Mouse (Mus musculus): ENCODE results near the gene Mill1.
"Not testable (repeated sequence)": the region's sequence is repeated elsewhere in the genome, so short reads cannot be mapped to it uniquely, and the experiment has no call there.

Gene Mill1

DNA sequence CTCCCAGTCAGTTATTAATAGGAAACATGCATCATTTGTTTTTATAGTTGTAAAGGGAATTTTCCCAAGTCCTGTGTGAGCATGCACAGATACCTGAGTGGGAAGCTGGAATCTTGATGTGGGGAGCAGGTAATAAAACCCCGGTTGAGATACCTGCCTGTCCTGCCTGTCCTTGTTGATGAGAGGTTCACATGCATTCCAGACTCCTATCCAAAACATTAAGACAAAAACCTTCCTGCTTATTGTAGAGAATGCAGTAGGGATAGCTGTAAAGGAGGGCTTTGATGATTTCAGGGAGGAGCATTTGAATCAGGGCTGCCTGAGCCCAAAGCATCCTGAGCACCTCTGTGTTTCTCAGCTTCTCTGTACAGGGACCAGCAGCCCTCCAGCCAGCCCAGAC, at the start of gene Mill1:
Gene Mill1 (plus strand): TSS at position 301 of the 400 bp plus-strand sequence.
- DNase-seq: no peak

GRCm38 (mm10) chr7:18210938-18211337, 34.2 kb upstream of the Mill1 start:
- DNase-seq: no peak

DNA sequence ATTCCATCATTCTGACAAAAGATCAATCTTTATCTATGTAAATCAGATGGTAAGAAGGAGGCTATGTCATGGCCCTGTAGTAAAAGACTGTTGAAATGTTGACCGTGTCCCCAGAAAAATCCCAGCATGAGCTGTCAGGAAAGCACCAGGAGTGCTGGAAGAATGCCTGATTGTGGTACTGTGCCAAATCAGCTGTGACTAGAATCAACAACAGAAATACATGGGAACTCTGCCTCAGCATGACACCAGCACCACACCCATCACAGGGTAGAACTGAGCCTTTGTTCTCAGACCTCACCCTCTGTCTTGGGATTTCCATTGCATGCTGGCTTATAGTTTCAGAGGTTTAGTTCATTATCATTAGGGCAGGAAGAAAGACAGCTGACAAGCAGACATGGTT, 30.4 kb upstream of the Mill1 start:
- DNase-seq: no peak

DNA sequence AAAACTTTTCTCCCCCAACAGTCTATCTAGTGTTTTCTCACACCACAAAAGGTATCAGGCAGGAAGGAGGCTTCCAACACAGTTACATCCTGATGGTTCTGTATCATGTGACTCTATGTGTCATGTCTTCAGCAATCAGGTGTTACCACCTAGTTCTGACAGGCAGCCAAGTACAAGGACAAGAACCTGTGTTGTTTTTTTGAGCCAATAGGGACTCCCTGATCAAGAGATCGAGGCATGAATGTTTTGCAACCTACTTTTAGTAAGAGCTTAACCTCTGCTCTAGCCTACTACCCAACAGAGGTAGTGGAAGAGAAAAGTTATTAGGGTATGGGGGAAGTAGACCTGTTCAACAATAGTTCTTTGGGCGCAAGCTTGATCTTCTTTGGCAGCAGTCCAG, 6.6 kb upstream of the Mill1 start:
- no peak for DNase-seq

- DNase-seq: no peak
Measured at GRCm38 (mm10) chr7:18241217-18241616, 3.9 kb upstream of the Mill1 start.

DNA sequence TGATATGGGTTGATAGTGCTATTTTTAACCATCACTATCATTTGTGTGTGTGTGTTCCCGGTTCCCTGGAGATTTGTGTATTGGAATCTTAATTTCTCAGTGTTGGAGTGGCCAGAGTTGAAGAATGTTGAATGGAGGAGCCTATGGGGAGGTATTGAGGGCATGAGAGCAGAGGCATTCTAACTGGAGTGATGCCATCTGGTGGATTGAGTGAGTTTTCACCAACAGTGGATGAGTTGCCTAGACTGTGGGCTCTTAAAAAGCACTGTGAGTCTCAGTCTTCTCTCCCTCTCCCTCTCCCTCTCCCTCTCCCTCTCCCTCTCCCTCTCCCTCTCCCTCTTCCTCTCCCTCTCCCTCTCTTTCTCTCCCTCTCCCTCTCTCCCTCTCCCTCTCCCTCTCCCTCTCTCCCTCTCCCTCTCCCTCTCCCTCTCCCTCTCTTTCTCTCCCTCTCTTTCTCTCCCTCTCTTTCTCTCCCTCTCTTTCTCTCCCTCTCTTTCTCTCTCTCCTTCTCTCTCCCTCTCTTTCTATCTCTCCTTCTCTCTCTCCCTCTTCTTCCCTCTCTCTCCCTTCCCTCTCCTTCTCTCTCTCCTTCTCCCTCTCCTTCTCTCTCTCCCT, 1.1 kb upstream of the Mill1 start:
- not testable (repeated sequence) for DNase-seq

- DNase-seq: no peak
Measured at GRCm38 (mm10) chr7:18260219-18260618, 15.1 kb downstream of the Mill1 start.

GRCm38 (mm10) chr7:18265089-18265488, 19.9 kb downstream of the Mill1 start:
- DNase-seq: no peak

Data from lung, postnatal 14 days (tissue).